Comparison of ENCODE assay signal across 34 mouse cellular contexts in the genomic region with DNA sequence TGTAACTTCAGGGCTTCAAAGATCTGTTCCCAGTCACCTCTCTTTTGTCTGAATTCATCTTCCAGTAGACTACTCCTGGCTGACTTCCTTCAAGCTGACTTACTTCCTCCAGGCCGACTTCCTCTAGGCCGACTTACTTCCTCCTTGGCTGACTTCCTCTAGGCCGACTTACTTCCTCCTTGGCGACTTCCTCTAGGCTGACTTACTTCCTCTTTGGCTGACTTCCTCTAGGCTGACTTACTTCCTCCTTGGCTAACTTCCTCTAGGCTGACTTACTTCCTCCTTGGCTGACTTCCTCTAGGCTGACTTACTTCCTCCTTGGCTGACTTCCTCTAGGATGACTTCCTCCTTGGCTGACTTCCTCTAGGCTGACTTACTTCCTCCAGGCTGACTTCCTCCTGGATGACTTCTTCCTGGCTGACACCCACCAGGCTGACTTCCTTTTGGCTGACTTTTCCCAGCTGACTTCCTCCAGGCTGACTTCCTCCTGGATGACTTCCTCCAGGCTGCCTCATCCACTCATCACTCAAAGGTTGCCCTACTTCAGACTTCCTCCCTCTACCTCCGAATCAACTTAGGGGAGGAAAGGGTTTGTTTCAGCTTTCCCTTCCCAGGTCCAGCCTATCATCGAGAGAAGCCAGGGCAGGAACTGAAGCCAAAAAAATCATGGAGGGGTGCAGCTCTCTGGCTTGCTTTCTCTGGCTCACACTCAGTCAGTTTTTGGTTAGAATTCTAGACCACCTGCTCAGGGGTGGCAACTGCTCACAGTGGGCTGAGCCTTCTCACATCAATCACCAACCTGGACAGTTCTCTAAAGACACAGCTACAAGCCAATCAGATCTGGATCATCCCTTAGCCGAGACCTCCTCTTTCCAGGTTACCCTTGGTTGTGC.
DNase-seq lines count a peak whose midpoint lies in the region; ATAC-seq lines count a peak whose summit lies in the region.
"Had no signal": no experiment of that assay in that cellular context is flagged by ENCODE, and none has a peak within 500 bp of the region (broad histone marks: within the 10 kb centered on the region; RNA-seq: fewer than 3 reads in every experiment).

No protein-coding gene starts in this region.

- 89% methylated on average over 7 of the region's 7 CpGs for WGBS in intestine, embryonic 16.5 days
- WGBS in kidney, embryonic 15.5 days = 83% methylated on average over 7 of the region's 7 CpGs

- ATAC-seq in megakaryocyte progenitor cell, adult 5-6 weeks (replicated peaks; ENCODE audit: poor library complexity) = peak; percentile 82
- ATAC-seq in intestine, embryonic 16.5 days = no peak
- no peak for ATAC-seq in kidney, embryonic 15.5 days (replicated peaks; ENCODE audit: low FRiP score)
- ATAC-seq: activated CD4-positive, CD25-positive, alpha-beta regulatory T cell, adult 4 months; forebrain, embryonic 13.5 days; inflammation-experienced regulatory T-cells, adult 6 months; midbrain, embryonic 13.5 days had no signal

- H3K27ac ChIP-seq in intestine, embryonic 16.5 days (ENCODE audit: low read length) = no peak overlapping the region
- H3K27ac ChIP-seq in kidney, embryonic 15.5 days = no peak overlapping the region
- H3K27ac ChIP-seq: embryonic facial prominence, embryonic 10.5 days; embryonic facial prominence, embryonic 15.5 days; forebrain, embryonic 13.5 days; gastrocnemius, adult 2 months; heart, adult 2 months; hindbrain, embryonic 14.5 days; kidney, postnatal 0 days; limb, embryonic 12.5 days; liver, embryonic 15.5 days; midbrain, embryonic 13.5 days; neural tube, embryonic 15.5 days; stomach, postnatal 0 days had no signal

- H3K36me3 ChIP-seq in intestine, embryonic 16.5 days (ENCODE audit: control insufficient read depth, insufficient read depth, low read length) = no peaks in the 10 kb centered on the region
- no peaks in the 10 kb centered on the region for H3K36me3 ChIP-seq in kidney, embryonic 15.5 days
- H3K36me3 ChIP-seq: embryonic facial prominence, embryonic 10.5 days; embryonic facial prominence, embryonic 15.5 days; heart, embryonic 12.5 days; limb, embryonic 12.5 days; liver, embryonic 15.5 days; midbrain, embryonic 13.5 days; neural tube, embryonic 15.5 days had no signal

- 0 out of 2 replicates have a peak, but pooled peaks cover 3% of the 10 kb centered on the region for H3K4me1 ChIP-seq in intestine, embryonic 16.5 days (ENCODE audit: control insufficient read depth, insufficient read depth, low read length)
- peaks cover 17% of the 10 kb centered on the region for H3K4me1 ChIP-seq in kidney, embryonic 15.5 days
- H3K4me1 ChIP-seq: embryonic facial prominence, embryonic 15.5 days; forebrain, embryonic 13.5 days; heart, embryonic 12.5 days; limb, embryonic 12.5 days; liver, embryonic 15.5 days; midbrain, embryonic 13.5 days; neural tube, embryonic 15.5 days had no signal

- DNase-seq in 416B (ENCODE audit: low read depth) = peak; percentile 2
- DNase-seq in A20 (ENCODE audit: low read depth, low spot score) = peak; percentile 19
- DNase-seq in brain, adult 2 months (ENCODE audit: low read depth, low spot score) = peak; percentile 17
- no peak for DNase-seq in right cerebral cortex, postnatal 4 days
- DNase-seq: adrenal gland, adult 2 months; adrenal gland, postnatal 36 days; cerebellum, adult 9-11 months; gastrocnemius, adult 2 months; gastrocnemius, postnatal 36 days; heart, adult 2 months; heart, postnatal 4 days; kidney, adult 2 months; kidney, postnatal 4 days; lung, embryonic 14.5 days; lung, postnatal 14 days; right cerebral cortex, postnatal 25 days; spleen, adult 18-20 months; thymus, postnatal 4 days had no signal

- H3K9me3 ChIP-seq in intestine, embryonic 16.5 days (ENCODE audit: control insufficient read depth, low read length) = no peaks in the 10 kb centered on the region
- no peaks in the 10 kb centered on the region for H3K9me3 ChIP-seq in kidney, embryonic 15.5 days (replicated peaks)
- H3K9me3 ChIP-seq: embryonic facial prominence, embryonic 10.5 days; embryonic facial prominence, embryonic 15.5 days; forebrain, embryonic 13.5 days; heart, embryonic 12.5 days; limb, embryonic 12.5 days; midbrain, embryonic 13.5 days; neural tube, embryonic 15.5 days had no signal

- no peak overlapping the region for H3K9ac ChIP-seq in intestine, embryonic 16.5 days (ENCODE audit: low read depth, low read length)
- no peak overlapping the region for H3K9ac ChIP-seq in kidney, embryonic 15.5 days
- H3K9ac ChIP-seq: embryonic facial prominence, embryonic 15.5 days; forebrain, embryonic 13.5 days; heart, embryonic 12.5 days; hindbrain, embryonic 14.5 days; limb, embryonic 12.5 days; liver, embryonic 15.5 days; lung, embryonic 14.5 days; midbrain, embryonic 13.5 days; neural tube, embryonic 15.5 days had no signal

- no peaks in the 10 kb centered on the region for H3K27me3 ChIP-seq in intestine, embryonic 16.5 days (replicated peaks; ENCODE audit: control insufficient read depth, insufficient read depth, low read length)
- H3K27me3 ChIP-seq in kidney, embryonic 15.5 days = no peaks in the 10 kb centered on the region
- H3K27me3 ChIP-seq: embryonic facial prominence, embryonic 15.5 days; forebrain, embryonic 13.5 days; limb, embryonic 12.5 days; liver, embryonic 15.5 days; midbrain, embryonic 13.5 days; neural tube, embryonic 15.5 days had no signal

- no peak overlapping the region for H3K4me3 ChIP-seq in intestine, embryonic 16.5 days (ENCODE audit: low read length)
- H3K4me3 ChIP-seq in kidney, embryonic 15.5 days (replicated peaks) = no peak overlapping the region
- H3K4me3 ChIP-seq: embryonic facial prominence, embryonic 10.5 days; embryonic facial prominence, embryonic 15.5 days; forebrain, embryonic 13.5 days; gastrocnemius, adult 2 months; heart, adult 2 months; heart, embryonic 12.5 days; limb, embryonic 12.5 days; liver, embryonic 15.5 days; midbrain, embryonic 13.5 days; neural tube, embryonic 15.5 days had no signal

- no peak overlapping the region for H3K4me2 ChIP-seq in intestine, embryonic 16.5 days (ENCODE audit: low read depth, low read length)
- no peak overlapping the region for H3K4me2 ChIP-seq in kidney, embryonic 15.5 days
- H3K4me2 ChIP-seq: embryonic facial prominence, embryonic 15.5 days; forebrain, embryonic 13.5 days; heart, embryonic 12.5 days; hindbrain, embryonic 14.5 days; limb, embryonic 12.5 days; liver, embryonic 15.5 days; lung, embryonic 14.5 days; midbrain, embryonic 13.5 days; neural tube, embryonic 15.5 days had no signal
